Mouse (Mus musculus): Measurements from ENCODE around the gene Bckdk. TPM values are rescaled to one million over a fixed set of nuclear protein-coding genes. Genes with fewer than 3 reads are reported as not detected.
A peak's percentile ranks its signal among the peaks of the same experiment; 100 is the strongest.

Gene Bckdk
- polyA plus RNA-seq, 1 experiment from 2014 or later = 69.2 TPM

DNA sequence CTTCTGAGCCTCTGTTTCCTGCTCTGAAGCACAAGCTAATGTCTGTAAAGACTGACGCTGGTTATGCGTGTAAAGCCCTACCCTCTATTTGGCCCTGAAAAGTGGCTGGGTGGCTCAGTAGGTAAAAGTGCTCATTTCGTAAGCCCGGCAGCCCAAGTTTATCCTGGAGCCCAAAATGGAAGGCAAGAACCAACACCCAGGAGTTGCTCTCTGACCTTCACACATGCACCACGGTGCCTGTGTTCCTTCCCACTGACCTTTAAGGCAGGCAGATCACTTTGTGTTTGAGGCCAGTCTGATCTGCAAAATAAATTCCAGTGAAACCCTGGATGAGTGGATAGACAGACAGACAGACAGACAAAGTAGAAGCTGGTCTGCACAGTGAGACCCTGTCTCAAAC, 19.8 kb downstream of the Bckdk start:
- ATAC-seq (ENCODE audit: low FRiP score) = no peak
- 91% methylated on average over 5 of the region's 5 CpGs for WGBS

GRCm38 (mm10) chr7:127925252-127925651, 21.4 kb downstream of the Bckdk start:
- Histone ChIP-seq H3K27ac (no peak overlapping the region), H3K9me3 (ENCODE audit: control insufficient read depth, low read length) (no peaks in the 10 kb centered on the region), H3K36me3 (replicated peaks; ENCODE audit: control insufficient read depth, insufficient read depth) (peaks cover 59% of the 10 kb centered on the region), H3K4me2 (replicated peaks) (no peak overlapping the region), H3K4me3 (replicated peaks; ENCODE audit: low read length) (no peak overlapping the region), H3K4me1 (replicated peaks; ENCODE audit: control insufficient read depth, insufficient read depth, low read length) (no peaks in the 10 kb centered on the region), H3K9ac (no peak overlapping the region), H3K27me3 (ENCODE audit: control insufficient read depth, insufficient read depth, low read length) (peaks cover 23% of the 10 kb centered on the region)
- DNase-seq (ENCODE audit: low spot score) (no peak), ATAC-seq (ENCODE audit: low FRiP score) (no peak)
- 66% methylated on average over 5 of the region's 5 CpGs for WGBS

More for the DNA sequence above, 19.8 kb downstream of the Bckdk start:
- Histone ChIP-seq H3K27ac (no peak overlapping the region), H3K4me3 (replicated peaks; ENCODE audit: low read length) (no peak overlapping the region), H3K36me3 (replicated peaks; ENCODE audit: control insufficient read depth, insufficient read depth) (peaks cover 67% of the 10 kb centered on the region), H3K4me2 (replicated peaks) (no peak overlapping the region), H3K27me3 (ENCODE audit: control insufficient read depth, insufficient read depth, low read length) (peaks cover 10% of the 10 kb centered on the region), H3K4me1 (replicated peaks; ENCODE audit: control insufficient read depth, insufficient read depth, low read length) (no peaks in the 10 kb centered on the region), H3K9me3 (ENCODE audit: control insufficient read depth, low read length) (no peaks in the 10 kb centered on the region), H3K9ac (no peak overlapping the region)
- no peak for DNase-seq (ENCODE audit: low spot score)

- no peak overlapping the region for H3K9ac ChIP-seq
- no peaks in the 10 kb centered on the region for H3K4me1 ChIP-seq (replicated peaks; ENCODE audit: control insufficient read depth, insufficient read depth, low read length)
- DNase-seq (ENCODE audit: low spot score) (no peak), ATAC-seq (ENCODE audit: low FRiP score) (no peak)
- WGBS = 94% methylated on average over 8 of the region's 8 CpGs
- no peak overlapping the region for H3K4me3 ChIP-seq (replicated peaks; ENCODE audit: low read length)
- H3K9me3 ChIP-seq (ENCODE audit: control insufficient read depth, low read length) = no peaks in the 10 kb centered on the region
- H3K27me3 ChIP-seq (ENCODE audit: control insufficient read depth, insufficient read depth, low read length) = peaks cover 25% of the 10 kb centered on the region
- no peak overlapping the region for H3K27ac ChIP-seq
- no peak overlapping the region for H3K4me2 ChIP-seq (replicated peaks)
- peaks cover 51% of the 10 kb centered on the region for H3K36me3 ChIP-seq (replicated peaks; ENCODE audit: control insufficient read depth, insufficient read depth)
These were observed 22.2 kb downstream of the Bckdk start for GRCm38 (mm10) chr7:127926066-127926465.

GRCm38 (mm10) chr7:127926846-127927245, 23.0 kb downstream of the Bckdk start:
- no peak overlapping the region for H3K4me2 ChIP-seq (replicated peaks)
- peaks cover 25% of the 10 kb centered on the region for H3K27me3 ChIP-seq (ENCODE audit: control insufficient read depth, insufficient read depth, low read length)
- H3K4me3 ChIP-seq (replicated peaks; ENCODE audit: low read length) = no peak overlapping the region
- DNase-seq (ENCODE audit: low spot score) = no peak
- H3K4me1 ChIP-seq (replicated peaks; ENCODE audit: control insufficient read depth, insufficient read depth, low read length) = no peaks in the 10 kb centered on the region
- H3K9me3 ChIP-seq (ENCODE audit: control insufficient read depth, low read length) = no peaks in the 10 kb centered on the region
- H3K27ac ChIP-seq = no peak overlapping the region
- no peak overlapping the region for H3K9ac ChIP-seq
- ATAC-seq (ENCODE audit: low FRiP score) = no peak
- WGBS = 91% methylated on average over 11 of the region's 11 CpGs
- H3K36me3 ChIP-seq (replicated peaks; ENCODE audit: control insufficient read depth, insufficient read depth) = peaks cover 43% of the 10 kb centered on the region

DNA sequence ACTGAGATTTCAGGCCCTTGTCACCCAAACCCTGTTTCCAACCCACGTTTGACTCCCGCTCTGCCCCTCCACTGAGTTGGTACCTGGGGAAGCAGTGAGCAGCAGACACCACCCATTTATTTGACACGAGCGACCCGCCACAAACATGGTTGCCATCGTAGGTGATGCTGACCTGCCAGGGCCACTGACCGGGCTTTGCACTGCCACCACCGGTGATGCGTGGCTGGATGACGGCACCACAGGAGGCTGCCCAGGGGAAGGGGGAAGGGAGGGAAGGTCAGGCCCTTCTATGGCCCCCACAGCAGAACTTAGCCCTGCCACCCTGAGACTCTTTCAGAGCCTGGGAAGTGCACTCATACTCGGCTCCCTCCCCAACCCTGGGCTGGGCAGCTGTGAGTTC, 23.8 kb downstream of the Bckdk start:
- 79% methylated on average over 11 of the region's 11 CpGs for WGBS
- Histone ChIP-seq H3K9ac (no peak overlapping the region), H3K4me1 (replicated peaks; ENCODE audit: control insufficient read depth, insufficient read depth, low read length) (no peaks in the 10 kb centered on the region), H3K4me2 (replicated peaks) (no peak overlapping the region), H3K36me3 (replicated peaks; ENCODE audit: control insufficient read depth, insufficient read depth) (peaks cover 40% of the 10 kb centered on the region), H3K4me3 (replicated peaks; ENCODE audit: low read length) (no peak overlapping the region), H3K27ac (no peak overlapping the region), H3K9me3 (ENCODE audit: control insufficient read depth, low read length) (no peaks in the 10 kb centered on the region), H3K27me3 (ENCODE audit: control insufficient read depth, insufficient read depth, low read length) (peaks cover 25% of the 10 kb centered on the region)
- ATAC-seq (ENCODE audit: low FRiP score) (no peak), DNase-seq (ENCODE audit: low spot score) (no peak)

DNA sequence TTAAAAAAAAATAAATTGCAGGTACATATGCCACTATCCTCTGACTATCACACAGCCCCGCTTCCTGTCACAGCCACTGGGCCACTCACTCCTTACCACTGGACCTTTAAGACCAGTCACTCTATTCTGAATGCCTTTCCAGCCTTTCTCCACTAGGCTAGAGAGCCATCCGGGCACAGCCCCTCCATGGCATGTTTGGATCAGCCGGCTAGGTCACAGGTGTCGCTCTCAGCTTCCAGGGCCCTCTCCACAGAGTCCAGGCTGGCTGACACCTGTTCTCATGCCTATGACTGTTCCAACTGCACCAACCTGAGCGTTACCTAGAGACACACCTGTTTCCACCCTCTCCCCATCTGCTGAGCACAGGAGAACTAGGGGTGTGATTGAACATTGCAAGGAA, 24.7 kb downstream of the Bckdk start:
- no peaks in the 10 kb centered on the region for H3K9me3 ChIP-seq (ENCODE audit: control insufficient read depth, low read length)
- DNase-seq (ENCODE audit: low spot score) (no peak), ATAC-seq (ENCODE audit: low FRiP score) (no peak)
- H3K4me2 ChIP-seq (replicated peaks) = no peak overlapping the region
- H3K27me3 ChIP-seq (ENCODE audit: control insufficient read depth, insufficient read depth, low read length) = peaks cover 25% of the 10 kb centered on the region
- H3K9ac ChIP-seq = no peak overlapping the region
- H3K4me3 ChIP-seq (replicated peaks; ENCODE audit: low read length) = no peak overlapping the region
- H3K27ac ChIP-seq = no peak overlapping the region
- WGBS = 51% methylated on average over 5 of the region's 5 CpGs
- peaks cover 32% of the 10 kb centered on the region for H3K36me3 ChIP-seq (replicated peaks; ENCODE audit: control insufficient read depth, insufficient read depth)
- no peaks in the 10 kb centered on the region for H3K4me1 ChIP-seq (replicated peaks; ENCODE audit: control insufficient read depth, insufficient read depth, low read length)

- no peak within 1 kb of the TSS for H3K9ac ChIP-seq
- peaks cover 25% of the 10 kb centered on the region for H3K27me3 ChIP-seq (ENCODE audit: control insufficient read depth, insufficient read depth, low read length)
- peak within 1 kb of the TSS; percentile 14 for H3K4me2 ChIP-seq (replicated peaks)
- 9% methylated on average over 6 of the region's 6 CpGs for WGBS
- no peak for DNase-seq (ENCODE audit: low spot score)
- H3K27ac ChIP-seq = no peak within 1 kb of the TSS
- peaks cover 5% of the 10 kb centered on the region for H3K4me1 ChIP-seq (replicated peaks; ENCODE audit: control insufficient read depth, insufficient read depth, low read length)
- H3K36me3 ChIP-seq (replicated peaks; ENCODE audit: control insufficient read depth, insufficient read depth) = peaks cover 20% of the 10 kb centered on the region
- H3K9me3 ChIP-seq (ENCODE audit: control insufficient read depth, low read length) = no peaks in the 10 kb centered on the region
- no peak for ATAC-seq (ENCODE audit: low FRiP score)
- no peak within 1 kb of the TSS for H3K4me3 ChIP-seq (replicated peaks; ENCODE audit: low read length)
These were observed 26.0 kb downstream of the Bckdk start, which contains the start of gene Prss8 for GRCm38 (mm10) chr7:127929923-127930322. Prss8 (minus strand) TSS chr7:127930104.

- Histone ChIP-seq H3K9ac (no peak overlapping the region), H3K4me2 (replicated peaks) (no peak overlapping the region), H3K4me1 (replicated peaks; ENCODE audit: control insufficient read depth, insufficient read depth, low read length) (peaks cover 5% of the 10 kb centered on the region), H3K27ac (no peak overlapping the region), H3K4me3 (replicated peaks; ENCODE audit: low read length) (no peak overlapping the region), H3K27me3 (ENCODE audit: control insufficient read depth, insufficient read depth, low read length) (peaks cover 25% of the 10 kb centered on the region), H3K36me3 (replicated peaks; ENCODE audit: control insufficient read depth, insufficient read depth) (peaks cover 12% of the 10 kb centered on the region), H3K9me3 (ENCODE audit: control insufficient read depth, low read length) (no peaks in the 10 kb centered on the region)
- no peak for DNase-seq (ENCODE audit: low spot score)
- no peak for ATAC-seq (ENCODE audit: low FRiP score)
- WGBS = 71% methylated on average over 5 of the region's 5 CpGs
These were observed 26.8 kb downstream of the Bckdk start for GRCm38 (mm10) chr7:127930636-127931035.

DNA sequence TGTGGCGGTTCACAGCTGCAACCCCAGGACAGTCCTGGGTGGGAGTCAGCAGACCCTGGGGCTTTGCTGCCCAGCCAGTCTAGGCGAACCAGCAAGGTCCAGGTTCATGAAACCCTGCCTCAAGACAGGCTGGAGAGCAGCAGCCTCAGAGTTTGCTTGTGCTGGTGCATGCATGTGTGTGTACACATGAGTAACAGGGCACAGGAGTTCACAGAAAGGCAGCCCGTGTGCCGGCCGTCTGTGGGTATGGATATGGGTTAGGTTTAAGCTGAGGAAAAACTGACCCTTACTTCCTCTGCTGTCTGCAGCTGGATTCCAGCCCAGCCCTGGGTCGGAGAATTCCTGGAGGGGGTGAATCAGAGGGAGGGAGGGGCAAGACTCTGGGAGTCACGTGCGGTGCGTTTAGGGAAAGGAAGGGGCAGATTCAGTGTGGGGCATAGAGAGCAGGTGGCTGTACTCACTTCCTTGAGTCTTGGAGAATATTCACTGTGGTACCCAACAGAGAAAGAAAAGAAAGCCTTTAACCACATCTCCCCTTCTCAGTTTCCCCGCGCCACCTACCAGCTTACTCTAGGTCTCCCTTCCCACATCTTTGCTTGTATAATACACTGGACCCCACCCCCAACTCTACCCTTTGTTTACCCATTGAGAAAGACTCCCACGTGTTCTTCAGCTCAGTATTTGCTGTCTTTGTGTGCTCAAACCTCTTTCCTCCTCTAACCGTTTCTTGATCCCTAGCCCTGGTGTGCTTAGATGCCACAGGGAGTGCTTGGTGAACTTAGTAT, 27.7 kb downstream of the Bckdk start:
- Histone ChIP-seq H3K9ac (no peak overlapping the region), H3K27me3 (ENCODE audit: control insufficient read depth, insufficient read depth, low read length) (peaks cover 25% of the 10 kb centered on the region), H3K9me3 (ENCODE audit: control insufficient read depth, low read length) (no peaks in the 10 kb centered on the region), H3K36me3 (replicated peaks; ENCODE audit: control insufficient read depth, insufficient read depth) (peaks cover 3% of the 10 kb centered on the region), H3K4me3 (replicated peaks; ENCODE audit: low read length) (no peak overlapping the region), H3K4me1 (replicated peaks; ENCODE audit: control insufficient read depth, insufficient read depth, low read length) (peaks cover 5% of the 10 kb centered on the region), H3K27ac (no peak overlapping the region), H3K4me2 (replicated peaks) (no peak overlapping the region)
- WGBS = 43% methylated on average over 13 of the region's 13 CpGs
- DNase-seq (ENCODE audit: low spot score) = no peak
- no peak for ATAC-seq (ENCODE audit: low FRiP score)
